Mouse (Mus musculus): ENCODE measurements at regions not wholly inside any gene's neighbourhood (a gene's known extent, or its start where the extent isn't known, plus 50 kb on each side); places are given as distances from the start of the nearest gene placed in this dataset.

DNA sequence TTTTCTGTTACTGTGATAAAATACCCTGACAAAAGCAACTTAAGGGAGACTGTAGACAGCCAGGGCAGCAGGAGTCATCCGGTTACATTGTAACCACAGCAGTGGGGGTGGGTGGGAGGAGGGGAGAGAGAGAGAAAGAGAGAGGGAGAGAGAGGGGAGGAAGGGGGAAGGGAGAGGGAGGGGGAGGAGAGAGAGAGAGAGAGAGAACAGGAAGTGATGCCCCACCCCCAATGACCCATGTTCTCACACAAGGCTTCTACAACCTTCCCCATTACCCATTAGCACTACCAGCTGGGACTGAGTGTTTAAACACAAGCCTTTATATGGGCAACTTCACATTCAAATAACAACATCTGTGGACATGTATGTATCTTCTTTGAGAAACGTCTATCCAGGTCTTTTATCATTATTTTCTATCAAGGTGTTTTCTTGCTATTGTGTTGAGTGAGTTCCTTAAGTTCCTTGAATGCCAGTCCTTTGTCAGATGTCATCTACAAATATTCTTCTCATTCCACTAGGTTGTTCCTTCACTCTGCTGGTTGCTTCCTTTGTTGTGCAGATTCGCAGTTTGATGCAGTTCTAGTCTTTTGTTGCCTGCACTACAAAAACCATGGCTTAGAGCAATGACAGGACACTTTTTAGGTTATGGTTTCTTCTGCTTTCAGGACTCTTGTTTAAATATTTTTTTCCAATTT is 274.7 kb upstream of the Ddx18 start:
- no peak for ATAC-seq
- H3K9ac ChIP-seq: no peak overlapping the region
- no peak overlapping the region for H3K4me3 ChIP-seq
- H3K4me2 ChIP-seq: no peak overlapping the region
- H3K27ac ChIP-seq: no peak overlapping the region
- no peaks in the 10 kb centered on the region for H3K9me3 ChIP-seq (replicated peaks)
- WGBS: 87% methylated on average over 3 of the region's 3 CpGs
- no peaks in the 10 kb centered on the region for H3K4me1 ChIP-seq
- H3K27me3 ChIP-seq: no peaks in the 10 kb centered on the region
- no peaks in the 10 kb centered on the region for H3K36me3 ChIP-seq (ENCODE audit: poor library complexity, severe bottlenecking)

DNA sequence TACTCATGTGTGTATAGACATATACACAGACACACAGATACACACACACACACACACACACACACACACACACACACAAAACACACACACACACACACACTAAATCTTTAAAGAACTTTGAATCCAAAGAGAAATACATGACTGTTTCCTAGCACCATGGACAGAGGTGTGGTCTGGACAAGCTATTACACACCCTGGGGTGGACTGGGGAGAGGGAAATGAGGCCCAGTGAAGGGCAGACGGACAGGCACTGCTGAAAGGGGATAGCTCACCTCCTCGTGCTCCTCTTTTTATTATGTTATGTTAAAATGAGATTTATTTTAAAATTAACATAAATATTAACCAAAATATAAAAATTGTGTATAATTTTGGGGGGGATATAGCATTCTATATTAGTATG is 265.8 kb upstream of the Ddx18 start:
- WGBS: 37% methylated on average over 2 of the region's 2 CpGs
- ATAC-seq: no peak

DNA sequence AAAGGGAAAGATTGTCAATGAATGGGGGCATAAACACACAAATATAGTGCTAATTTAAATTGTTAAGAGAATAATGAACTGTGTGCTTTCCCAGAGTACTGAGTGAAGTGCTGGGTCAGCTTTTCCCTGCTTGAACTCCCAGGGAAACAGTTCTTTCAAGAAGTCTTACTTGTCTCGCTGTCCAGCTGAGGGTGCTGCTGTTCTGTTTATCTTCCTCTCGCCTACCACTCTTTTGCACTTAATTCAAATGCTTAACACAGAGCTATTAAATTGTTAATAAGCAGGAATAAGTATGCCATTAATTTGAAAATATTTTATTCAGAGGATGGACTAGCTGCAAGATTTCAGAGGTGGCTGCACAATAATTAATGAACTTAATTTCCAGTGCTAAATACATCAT is 262.5 kb upstream of the Ddx18 start:
- WGBS: 65% methylated on average over 2 of the region's 2 CpGs
- Histone ChIP-seq H3K9me3 (replicated peaks) (no peaks in the 10 kb centered on the region), H3K4me3 (no peak overlapping the region), H3K27ac (no peak overlapping the region), H3K4me2 (no peak overlapping the region), H3K9ac (no peak overlapping the region), H3K4me1 (no peaks in the 10 kb centered on the region), H3K36me3 (ENCODE audit: poor library complexity, severe bottlenecking) (no peaks in the 10 kb centered on the region), H3K27me3 (no peaks in the 10 kb centered on the region)
- no peak for ATAC-seq

More for the DNA sequence above, 265.8 kb upstream of the Ddx18 start:
- Histone ChIP-seq H3K4me3 (no peak overlapping the region), H3K4me2 (no peak overlapping the region), H3K36me3 (ENCODE audit: poor library complexity, severe bottlenecking) (no peaks in the 10 kb centered on the region), H3K4me1 (no peaks in the 10 kb centered on the region), H3K9me3 (replicated peaks) (no peaks in the 10 kb centered on the region), H3K27me3 (no peaks in the 10 kb centered on the region), H3K27ac (no peak overlapping the region), H3K9ac (no peak overlapping the region)

DNA sequence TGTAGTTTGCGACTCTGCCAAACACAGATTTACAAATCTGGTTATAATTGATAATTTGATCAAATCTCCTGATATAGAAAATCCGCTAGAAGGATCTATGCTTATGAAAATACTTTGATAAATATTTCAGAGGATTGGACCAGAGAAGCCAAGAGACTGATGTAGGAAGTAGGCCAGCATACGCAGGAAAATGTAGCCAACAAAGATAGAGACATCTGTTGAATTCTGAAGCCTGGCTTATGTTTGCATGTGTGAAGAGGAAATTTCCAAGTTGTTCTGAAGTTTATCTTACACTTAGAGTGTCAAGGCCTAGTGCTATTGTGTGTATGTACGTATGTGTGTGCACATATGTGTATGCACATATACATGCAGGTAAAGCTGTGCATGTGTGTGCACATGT is 255.2 kb upstream of the Ddx18 start:
- 91% methylated on average over 4 of the region's 4 CpGs for WGBS
- Histone ChIP-seq H3K27ac (no peak overlapping the region), H3K36me3 (ENCODE audit: poor library complexity, severe bottlenecking) (no peaks in the 10 kb centered on the region), H3K4me1 (no peaks in the 10 kb centered on the region), H3K4me3 (no peak overlapping the region), H3K27me3 (no peaks in the 10 kb centered on the region), H3K9me3 (replicated peaks) (no peaks in the 10 kb centered on the region), H3K4me2 (no peak overlapping the region), H3K9ac (no peak overlapping the region)
- no peak for ATAC-seq

DNA sequence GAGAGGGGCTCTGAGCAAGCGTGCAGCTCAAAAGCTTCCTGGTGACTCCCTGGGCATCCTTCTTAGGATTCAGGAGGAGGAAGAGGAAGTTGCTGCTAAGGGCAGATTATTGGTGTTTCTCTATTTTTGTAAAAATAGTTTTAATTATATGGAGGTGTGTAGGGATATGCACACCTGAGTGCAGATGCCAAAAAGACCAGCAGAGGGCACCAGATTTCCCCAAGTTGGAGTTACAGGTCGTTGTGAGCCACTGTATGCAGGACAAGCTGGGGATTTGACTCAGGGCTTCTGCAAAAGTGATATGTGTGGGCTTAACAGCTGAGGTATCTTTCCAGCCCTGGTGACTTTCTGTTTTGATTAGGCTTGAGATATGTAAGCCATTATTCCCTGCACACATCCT is 235.5 kb upstream of the Ddx18 start:
- no peak overlapping the region for H3K4me3 ChIP-seq
- H3K27ac ChIP-seq: no peak overlapping the region
- no peaks in the 10 kb centered on the region for H3K36me3 ChIP-seq (ENCODE audit: poor library complexity, severe bottlenecking)
- H3K4me1 ChIP-seq: no peaks in the 10 kb centered on the region
- WGBS: 69% methylated on average over 2 of the region's 2 CpGs
- ATAC-seq: no peak
- H3K27me3 ChIP-seq: no peaks in the 10 kb centered on the region
- H3K9me3 ChIP-seq (replicated peaks): peaks cover 5% of the 10 kb centered on the region; the same call in 1 of the 2 replicates
- H3K9ac ChIP-seq: no peak overlapping the region
- no peak overlapping the region for H3K4me2 ChIP-seq

DNA sequence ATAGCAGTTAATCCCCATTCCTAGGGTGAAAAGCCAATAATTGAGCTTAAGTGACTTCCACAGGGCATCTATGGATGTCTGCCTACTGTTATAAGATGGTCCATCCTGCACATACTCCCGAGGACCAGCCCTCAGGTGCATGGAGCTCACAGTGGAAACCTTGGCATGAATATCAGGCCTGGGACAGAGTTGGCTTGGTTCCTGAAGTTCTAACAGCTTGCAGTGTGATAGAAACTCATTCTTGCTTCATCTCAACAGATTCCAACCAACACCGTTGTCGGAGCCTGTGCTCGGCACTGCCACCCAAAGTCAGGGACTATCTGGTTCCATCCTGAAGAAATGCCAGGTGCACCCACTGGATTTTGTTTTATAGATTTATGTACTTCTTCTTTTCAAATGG is 234.7 kb upstream of the Ddx18 start:
- no peak overlapping the region for H3K4me2 ChIP-seq
- 96% methylated on average over 4 of the region's 4 CpGs for WGBS

DNA sequence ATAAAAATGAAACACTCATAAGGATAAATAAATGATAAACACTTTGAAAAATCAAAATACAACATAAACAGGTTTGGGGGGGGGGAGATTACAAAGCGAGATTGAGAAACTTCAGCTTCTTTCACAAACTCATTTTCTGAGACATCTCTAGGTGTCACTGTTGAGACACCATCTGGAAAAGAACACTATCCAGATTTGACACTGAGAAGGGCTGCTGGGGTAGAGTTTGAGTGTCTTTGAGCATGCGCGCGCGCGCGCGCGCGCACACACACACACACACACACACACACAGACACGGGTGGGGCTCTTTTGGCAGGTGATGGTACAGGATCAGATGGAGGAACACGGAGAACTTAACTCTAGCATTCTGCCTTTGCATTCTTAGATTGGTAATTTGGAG is 230.7 kb upstream of the Ddx18 start:
- WGBS: 88% methylated on average over 12 of the region's 12 CpGs
- Histone ChIP-seq H3K27me3 (no peaks in the 10 kb centered on the region), H3K9ac (no peak overlapping the region), H3K4me3 (no peak overlapping the region), H3K27ac (no peak overlapping the region), H3K4me1 (no peaks in the 10 kb centered on the region), H3K4me2 (no peak overlapping the region), H3K9me3 (replicated peaks) (peaks cover 5% of the 10 kb centered on the region; the same call in 1 of the 2 replicates), H3K36me3 (ENCODE audit: poor library complexity, severe bottlenecking) (no peaks in the 10 kb centered on the region)
- ATAC-seq: 0 out of 2 replicates have a peak, but pooled peaks have one; percentile 38

More for the DNA sequence above, 234.7 kb upstream of the Ddx18 start:
- Histone ChIP-seq H3K9ac (no peak overlapping the region), H3K36me3 (ENCODE audit: poor library complexity, severe bottlenecking) (no peaks in the 10 kb centered on the region), H3K27ac (no peak overlapping the region), H3K4me1 (no peaks in the 10 kb centered on the region), H3K9me3 (replicated peaks) (peaks cover 5% of the 10 kb centered on the region; the same call in 1 of the 2 replicates), H3K4me3 (no peak overlapping the region), H3K27me3 (no peaks in the 10 kb centered on the region)
- ATAC-seq: no peak

DNA sequence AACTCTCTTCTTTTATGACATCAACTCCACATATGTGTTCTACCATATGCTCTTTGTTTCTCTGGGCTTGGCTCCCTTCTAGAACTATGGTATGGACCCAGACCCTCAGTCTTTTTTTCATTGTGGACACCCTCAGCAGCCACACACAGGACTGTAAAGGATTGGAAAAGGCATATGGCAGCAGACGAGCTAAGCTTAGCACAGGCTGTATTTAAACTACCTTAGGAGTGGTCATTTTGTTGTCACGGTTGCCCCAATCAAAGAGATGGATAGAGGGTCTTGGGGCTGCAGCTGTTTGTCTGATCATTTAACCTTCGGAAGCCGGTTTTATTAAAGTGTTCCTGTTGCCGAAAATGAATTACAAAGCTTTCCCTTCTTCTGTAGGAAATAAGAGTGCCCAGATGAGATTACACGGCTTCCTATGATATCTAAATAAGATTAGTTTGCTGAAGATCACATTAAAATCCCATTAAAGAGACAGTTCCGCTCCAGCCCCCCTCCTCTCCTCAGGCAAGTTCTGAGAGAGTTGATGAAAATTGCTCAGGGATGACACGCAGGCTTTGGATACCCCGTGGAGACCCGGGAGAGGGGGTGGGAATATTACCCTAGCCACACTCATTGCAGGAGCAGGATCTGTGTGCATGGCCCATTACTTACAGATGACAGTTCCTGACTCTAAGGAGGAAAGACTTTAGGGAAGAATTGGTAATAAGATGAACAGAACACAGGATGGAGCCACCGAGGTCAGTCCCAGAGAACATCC is 227.4 kb upstream of the Ddx18 start:
- Histone ChIP-seq H3K27me3 (no peaks in the 10 kb centered on the region), H3K4me2 (no peak overlapping the region), H3K9me3 (replicated peaks) (no peaks in the 10 kb centered on the region), H3K36me3 (ENCODE audit: poor library complexity, severe bottlenecking) (no peaks in the 10 kb centered on the region), H3K27ac (no peak overlapping the region), H3K9ac (no peak overlapping the region), H3K4me3 (no peak overlapping the region), H3K4me1 (no peaks in the 10 kb centered on the region)
- WGBS: 85% methylated on average over 11 of the region's 11 CpGs
- no peak for ATAC-seq

DNA sequence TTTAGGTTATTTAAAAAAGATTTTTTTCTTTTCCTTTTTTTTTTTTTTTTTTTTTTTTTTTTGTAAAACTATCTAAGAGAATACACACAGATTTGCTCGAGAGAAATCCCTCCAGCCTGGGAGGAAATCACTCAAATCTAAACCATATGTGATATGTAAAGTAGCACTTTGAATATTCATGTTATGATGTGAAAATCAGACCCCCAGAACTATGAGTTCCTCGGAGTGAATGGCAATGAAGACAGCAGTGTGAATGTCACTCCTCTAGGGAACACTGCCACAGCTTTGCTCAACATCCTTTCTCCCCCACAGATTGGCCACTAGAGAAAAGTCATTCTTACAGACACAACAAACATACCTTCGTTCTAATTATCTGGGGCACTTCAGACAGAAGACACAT is 217.8 kb upstream of the Ddx18 start:
- Histone ChIP-seq H3K4me2 (no peak overlapping the region), H3K36me3 (ENCODE audit: poor library complexity, severe bottlenecking) (no peaks in the 10 kb centered on the region), H3K9ac (no peak overlapping the region), H3K4me1 (no peaks in the 10 kb centered on the region), H3K9me3 (replicated peaks) (no peaks in the 10 kb centered on the region), H3K4me3 (no peak overlapping the region), H3K27me3 (no peaks in the 10 kb centered on the region), H3K27ac (no peak overlapping the region)
- WGBS: 63% methylated on average over 3 of the region's 3 CpGs
- peak; percentile 61; the same call in 1 of the 2 replicates for ATAC-seq

DNA sequence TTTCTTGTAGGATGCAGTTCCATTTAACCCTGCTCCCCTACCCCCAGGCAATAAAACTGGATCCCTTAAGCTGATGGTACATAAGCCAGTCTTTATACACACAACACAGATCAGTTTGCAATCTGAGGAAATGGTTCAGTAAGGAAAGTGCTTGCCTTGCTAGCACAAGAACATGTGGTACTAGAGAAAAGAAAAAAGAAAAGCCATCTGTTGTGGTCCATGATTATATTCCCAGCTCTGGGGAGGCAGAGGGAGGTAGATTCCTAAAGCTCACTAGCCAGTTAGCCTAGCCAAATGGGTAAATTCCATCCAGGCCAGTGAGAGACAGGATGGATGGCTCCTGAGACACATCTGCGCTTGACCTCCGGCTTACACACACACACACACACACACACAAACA is 206.2 kb upstream of the Ddx18 start:
- H3K36me3 ChIP-seq (ENCODE audit: poor library complexity, severe bottlenecking): no peaks in the 10 kb centered on the region
- no peaks in the 10 kb centered on the region for H3K9me3 ChIP-seq (replicated peaks)
- H3K4me1 ChIP-seq: no peaks in the 10 kb centered on the region
- no peaks in the 10 kb centered on the region for H3K27me3 ChIP-seq
- no peak overlapping the region for H3K4me2 ChIP-seq
- WGBS: 100% methylated on average over 2 of the region's 2 CpGs
- no peak overlapping the region for H3K9ac ChIP-seq
- H3K27ac ChIP-seq: no peak overlapping the region
- H3K4me3 ChIP-seq: no peak overlapping the region
- ATAC-seq: no peak

DNA sequence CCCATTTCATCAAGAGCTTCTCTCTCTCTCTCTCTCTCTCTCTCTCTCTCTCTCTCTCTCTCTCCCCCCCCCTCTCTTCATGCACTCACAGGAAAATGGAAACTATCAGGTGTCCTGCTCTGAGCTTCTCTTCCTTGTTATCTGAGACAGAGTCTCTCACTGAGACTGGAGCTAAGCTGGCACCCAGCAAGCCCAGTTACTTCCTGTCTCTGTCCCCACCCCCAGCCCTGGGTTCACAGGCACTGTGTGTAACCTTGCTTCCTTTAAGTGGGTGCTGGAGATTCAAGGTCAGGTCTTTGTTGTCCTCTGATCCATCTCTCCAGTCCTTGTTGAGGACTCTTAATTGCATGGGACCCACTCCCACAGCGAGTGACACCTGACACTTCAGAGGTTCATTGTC is 203.7 kb upstream of the Ddx18 start:
- no peak overlapping the region for H3K4me3 ChIP-seq
- H3K9ac ChIP-seq: no peak overlapping the region
- no peaks in the 10 kb centered on the region for H3K27me3 ChIP-seq
- no peaks in the 10 kb centered on the region for H3K4me1 ChIP-seq
- H3K27ac ChIP-seq: no peak overlapping the region
- 85% methylated on average over 1 of the region's 1 CpGs for whole genome bisulfite sequencing
- ATAC-seq: no peak
- H3K9me3 ChIP-seq (replicated peaks): no peaks in the 10 kb centered on the region
- H3K36me3 ChIP-seq (ENCODE audit: poor library complexity, severe bottlenecking): no peaks in the 10 kb centered on the region
- H3K4me2 ChIP-seq: no peak overlapping the region

DNA sequence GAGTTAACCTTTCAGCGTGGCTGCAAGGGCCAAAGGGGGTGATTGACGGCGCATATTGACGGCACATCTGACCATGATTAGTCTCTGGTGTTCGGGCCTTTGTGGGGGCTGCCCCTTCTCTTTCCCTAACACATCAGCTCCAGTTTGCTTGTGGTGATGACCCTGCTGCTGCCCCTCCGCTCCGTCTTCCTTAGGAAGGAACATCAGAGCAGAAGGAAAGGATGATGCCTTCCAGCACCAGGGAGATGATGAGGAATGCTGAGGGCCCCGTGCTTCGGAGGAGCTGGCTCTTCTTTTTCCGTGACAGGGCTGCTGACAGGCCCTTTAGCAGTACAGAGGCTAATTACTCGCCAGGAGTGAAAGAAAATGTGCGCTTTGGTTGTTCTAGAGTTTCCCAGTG is 203.1 kb upstream of the Ddx18 start:
- Histone ChIP-seq H3K27ac (no peak overlapping the region), H3K4me1 (no peaks in the 10 kb centered on the region), H3K9me3 (replicated peaks) (no peaks in the 10 kb centered on the region), H3K9ac (no peak overlapping the region), H3K27me3 (no peaks in the 10 kb centered on the region), H3K4me2 (no peak overlapping the region), H3K36me3 (ENCODE audit: poor library complexity, severe bottlenecking) (no peaks in the 10 kb centered on the region), H3K4me3 (no peak overlapping the region)
- ATAC-seq: no peak
- 68% methylated on average over 12 of the region's 12 CpGs for WGBS

All from forebrain, embryonic 13.5 days (tissue).